Mouse (Mus musculus) kidney, postnatal 10 days (tissue): ENCODE measurements around the gene Tenm3.

Source experiments
- DNase-seq: peaks from one replicate; pipeline ENCODE4 v3.0.0; 2021; ENCODE audit warnings: mixed read lengths

Tenm3 gene

DNA sequence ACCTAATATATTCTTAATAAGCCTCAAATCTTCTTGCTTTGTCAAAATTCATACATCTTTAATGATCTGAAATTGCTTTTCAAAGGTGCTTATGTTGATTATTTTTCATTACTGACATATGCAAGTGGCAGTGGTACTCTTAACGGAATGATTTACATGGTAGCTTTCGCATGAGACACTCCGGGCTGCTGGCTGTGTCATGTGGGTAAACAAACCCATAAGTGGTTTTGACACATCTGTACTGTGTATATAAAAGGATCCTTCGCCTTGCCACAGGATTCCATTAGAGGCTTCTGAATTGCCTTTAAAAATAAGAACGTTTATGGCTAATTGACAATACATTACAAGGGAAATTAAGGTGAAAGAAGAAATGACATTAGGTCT, 529.8 kb downstream of the Tenm3 start:
- DNase-seq = no peak

GRCm38 (mm10) chr8:48313210-48313984, 530.4 kb downstream of the Tenm3 start:
- DNase-seq = peak; percentile 18

DNA sequence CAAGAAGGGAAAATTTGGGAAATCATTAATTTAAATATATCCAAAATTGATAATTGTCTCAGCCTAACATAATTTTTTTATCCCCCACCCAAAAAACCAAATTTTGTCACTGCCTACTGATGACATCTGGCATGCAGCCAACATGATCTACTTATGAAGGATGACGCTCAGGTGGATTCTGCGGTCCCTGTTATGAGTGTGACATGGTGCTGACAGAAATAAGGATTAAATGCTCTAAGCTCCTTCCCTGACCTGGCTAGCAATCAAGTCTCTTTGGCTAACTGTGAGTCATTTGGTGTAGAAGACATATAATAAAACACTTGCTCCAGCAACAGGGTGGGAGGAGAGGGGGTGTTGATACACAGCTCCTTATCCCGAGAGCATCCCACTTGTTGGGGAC, 532.0 kb downstream of the Tenm3 start:
- DNase-seq = no peak

- no peak for DNase-seq
Measured at GRCm38 (mm10) chr8:48310240-48310849, 533.4 kb downstream of the Tenm3 start.

DNA sequence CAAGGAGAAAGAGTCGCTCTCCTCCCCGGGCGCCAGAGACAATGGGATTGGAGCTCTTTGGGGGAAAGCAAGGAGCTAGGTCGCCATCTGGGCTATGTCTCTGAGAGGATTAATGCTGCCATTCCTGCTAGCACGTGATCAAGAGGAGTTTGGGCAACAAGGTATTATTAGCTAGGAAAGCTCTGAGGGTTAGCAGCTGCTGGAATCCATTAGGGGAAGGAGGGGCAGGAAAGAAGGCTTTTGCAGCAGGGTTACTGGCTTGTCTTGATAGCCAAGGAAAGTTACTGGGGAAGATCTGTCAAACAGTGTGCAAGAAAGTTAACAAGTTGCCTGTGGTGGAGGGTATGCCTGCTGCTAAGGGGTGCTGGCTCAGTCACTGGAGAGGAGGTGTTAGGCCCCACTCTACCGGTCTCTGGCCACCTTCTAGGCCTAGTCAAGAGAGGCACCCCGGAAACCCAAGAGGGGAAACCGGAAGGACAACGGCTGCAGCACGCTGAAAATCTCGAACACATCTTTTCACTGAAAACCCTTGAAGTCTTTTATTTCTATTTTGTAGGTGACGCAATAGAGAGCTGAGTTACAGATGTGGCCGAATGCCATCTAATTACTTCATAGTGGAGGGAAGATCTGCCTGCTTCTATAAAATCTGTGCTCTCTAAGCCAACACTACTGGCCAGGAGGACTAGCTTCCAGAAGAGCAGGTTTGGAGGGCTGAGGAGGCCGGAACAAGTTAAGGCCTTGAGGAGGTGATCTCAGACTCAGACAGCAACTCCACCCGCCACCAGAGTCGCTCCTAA, 534.4 kb downstream of the Tenm3 start:
- no peak for DNase-seq

GRCm38 (mm10) chr8:48304224-48304623, 539.5 kb downstream of the Tenm3 start:
- no peak for DNase-seq

DNA sequence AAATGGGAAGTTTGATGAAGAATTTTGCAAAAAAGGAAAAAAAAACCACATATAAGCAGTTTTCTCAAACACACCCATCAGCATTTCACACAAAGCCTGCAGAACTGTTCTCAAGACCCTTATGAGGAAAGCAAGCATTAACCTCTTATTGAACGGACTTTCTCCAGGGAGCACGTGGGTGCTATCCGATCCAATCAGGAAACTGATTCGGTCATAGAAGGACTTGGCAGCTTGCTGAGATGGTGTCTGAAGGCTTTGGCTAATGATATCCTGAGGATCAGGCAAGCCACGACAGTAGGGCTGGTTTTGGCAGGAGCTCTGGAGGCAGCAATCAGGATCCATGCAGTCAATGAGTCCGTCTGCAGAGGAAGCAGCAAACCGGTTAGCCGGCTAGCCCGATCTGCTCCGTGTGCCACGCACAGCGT, 543.1 kb downstream of the Tenm3 start:
- no peak for DNase-seq

GRCm38 (mm10) chr8:48300061-48300460, 543.7 kb downstream of the Tenm3 start:
- no peak for DNase-seq

DNA sequence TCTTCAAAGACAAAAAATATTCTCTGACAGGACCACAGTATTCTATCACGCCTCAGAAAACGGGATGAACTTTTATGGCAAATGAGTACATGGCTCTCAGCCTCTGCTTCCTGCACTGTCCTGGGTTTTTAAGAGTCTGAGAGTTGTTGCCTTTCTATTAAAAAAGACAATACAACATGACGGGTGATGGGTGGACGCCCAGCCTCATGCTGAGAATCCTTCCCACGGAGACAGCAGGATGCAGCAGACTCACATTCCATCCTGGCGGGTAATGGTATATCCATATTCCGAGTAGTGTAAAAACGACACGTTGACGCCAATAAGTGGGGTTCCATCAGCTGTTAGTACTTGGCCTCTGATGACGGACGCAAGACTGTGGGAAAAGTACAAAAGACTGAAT, 544.4 kb downstream of the Tenm3 start:
- no peak for DNase-seq

- DNase-seq = no peak
Measured at GRCm38 (mm10) chr8:48296371-48296770, 547.4 kb downstream of the Tenm3 start.

DNA sequence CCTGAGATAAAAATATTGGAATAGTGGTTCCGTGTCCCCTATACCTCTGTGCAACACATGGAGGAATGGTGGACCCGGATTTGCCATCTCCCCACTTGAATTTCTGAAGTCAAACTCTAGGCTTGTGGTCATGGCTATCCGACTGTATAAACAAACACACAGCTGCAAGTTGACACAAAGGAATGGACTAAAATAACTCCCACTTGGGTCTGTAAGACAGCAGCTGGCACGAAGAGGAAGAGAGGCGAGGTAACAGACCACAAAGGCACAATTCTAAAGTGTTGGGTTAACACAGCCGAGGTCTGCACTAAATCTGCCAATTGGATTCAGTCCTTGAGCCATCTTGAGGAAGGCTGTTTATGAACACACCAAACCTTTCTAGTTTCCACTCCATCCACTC, 548.2 kb downstream of the Tenm3 start:
- no peak for DNase-seq

DNA sequence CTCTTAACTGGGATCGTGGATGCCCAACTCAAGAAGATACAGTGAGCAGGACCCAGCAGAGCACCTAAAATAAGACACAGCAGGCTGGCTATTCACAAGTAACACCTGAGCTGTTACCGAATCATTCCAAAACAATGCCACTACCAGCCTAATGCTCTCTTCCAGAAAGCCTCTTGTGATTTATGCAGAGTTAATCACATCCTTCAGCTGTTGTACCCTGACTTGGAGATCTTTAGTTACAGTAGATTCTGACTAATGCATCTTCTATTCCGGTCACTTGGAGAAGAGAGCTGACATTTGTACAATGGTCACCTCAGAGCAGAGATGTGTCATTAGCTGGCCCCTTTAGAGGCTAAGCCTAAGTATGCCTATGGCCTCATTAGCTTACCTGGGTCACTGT, 550.0 kb downstream of the Tenm3 start:
- no peak for DNase-seq

GRCm38 (mm10) chr8:48285432-48285831, 558.3 kb downstream of the Tenm3 start:
- no peak for DNase-seq

DNA sequence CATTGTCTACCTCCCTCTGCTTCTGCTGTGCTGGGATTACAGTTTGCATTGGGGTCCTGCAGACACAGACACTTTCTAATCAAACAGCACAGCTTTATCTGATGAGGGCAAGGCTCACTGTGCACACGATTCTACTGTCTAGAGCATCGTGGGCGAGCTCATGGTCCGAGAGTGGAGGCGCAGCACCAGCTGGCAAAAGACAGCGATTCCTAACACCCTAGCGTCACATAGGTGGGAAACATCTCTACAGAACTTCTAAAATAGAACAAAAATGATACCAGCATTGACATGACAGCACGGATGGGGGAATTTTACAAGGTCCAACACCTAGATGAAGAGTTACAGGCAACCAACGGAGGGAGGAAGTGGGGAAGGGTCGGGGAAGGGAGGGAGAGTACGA, 561.9 kb downstream of the Tenm3 start:
- no peak for DNase-seq

DNA sequence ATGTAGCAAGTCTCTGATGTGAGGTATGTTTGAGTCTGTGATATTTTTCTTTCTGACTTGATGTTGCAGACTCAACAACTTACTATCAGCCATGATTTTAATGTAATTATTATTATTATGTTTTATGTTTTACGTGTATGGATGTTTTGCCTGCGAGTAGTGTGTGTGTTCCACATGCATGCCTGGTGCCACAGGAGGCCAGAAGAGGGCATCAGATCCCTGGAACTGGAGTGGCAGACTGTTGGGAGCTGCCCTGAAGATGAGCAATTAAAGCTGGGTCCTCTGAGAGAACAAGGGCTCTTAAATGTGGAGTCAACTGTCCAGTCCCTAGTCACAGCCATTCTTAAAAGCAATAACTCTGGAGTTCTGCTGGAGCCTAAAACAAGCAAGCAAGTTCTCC, 564.4 kb downstream of the Tenm3 start:
- no peak for DNase-seq

DNA sequence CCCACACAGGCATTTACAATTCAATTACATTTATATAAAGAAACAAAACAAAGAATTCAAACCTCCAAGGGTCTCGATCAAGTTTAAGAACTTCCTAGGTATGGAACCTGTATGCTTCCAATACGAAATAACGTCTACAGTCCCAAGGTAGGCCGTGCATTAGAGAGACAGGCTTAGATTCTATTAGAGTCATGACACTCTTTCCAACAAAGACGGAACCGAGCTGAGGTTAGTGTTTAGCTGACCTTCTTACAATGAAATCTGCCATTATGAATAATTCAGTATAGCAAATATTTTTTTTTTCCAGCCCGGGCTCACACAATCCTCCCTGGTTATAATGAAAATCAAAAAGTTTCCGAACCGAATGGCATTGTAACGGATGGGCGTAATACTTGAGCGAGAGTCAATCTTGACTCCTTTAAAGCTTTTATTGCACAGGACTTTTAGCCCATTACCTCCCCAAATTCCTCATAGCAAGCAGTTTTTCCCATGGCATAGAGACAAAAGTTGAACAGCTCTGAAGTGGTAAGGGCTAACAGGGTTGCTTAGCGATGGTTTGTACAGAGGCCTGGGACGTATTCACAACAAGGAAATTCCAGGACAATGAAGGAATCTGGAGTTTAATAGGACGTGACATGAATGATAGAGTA, 565.6 kb downstream of the Tenm3 start:
- DNase-seq = no peak

GRCm38 (mm10) chr8:48275066-48275465, 568.7 kb downstream of the Tenm3 start:
- no peak for DNase-seq

- no peak for DNase-seq
Measured at GRCm38 (mm10) chr8:48274566-48274965, 569.2 kb downstream of the Tenm3 start.

GRCm38 (mm10) chr8:48268638-48269037, 575.1 kb downstream of the Tenm3 start:
- no peak for DNase-seq

- DNase-seq = no peak
Measured at GRCm38 (mm10) chr8:48260265-48260664, 583.5 kb downstream of the Tenm3 start.

- no peak for DNase-seq
Measured at GRCm38 (mm10) chr8:48259832-48260231, 583.9 kb downstream of the Tenm3 start.

DNA sequence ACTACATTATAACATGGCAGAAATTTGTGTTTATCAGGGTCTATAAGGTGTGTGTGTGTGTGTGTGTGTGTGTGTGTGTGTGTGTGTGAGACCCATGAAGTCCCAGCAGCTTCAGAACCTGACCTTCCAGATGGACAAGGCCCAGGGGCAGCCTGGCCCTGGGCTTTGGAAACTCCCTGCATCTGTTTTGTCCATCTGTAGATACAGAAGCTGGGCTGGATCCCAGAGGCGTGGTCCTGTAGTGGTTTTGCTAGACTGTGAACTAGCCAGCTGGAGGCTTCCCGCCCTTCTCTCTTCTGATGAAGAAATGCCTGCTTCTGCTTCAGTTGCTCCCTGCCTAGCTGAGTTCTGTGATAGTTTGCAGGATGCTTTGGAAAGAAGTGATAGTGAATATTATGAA, 599.9 kb downstream of the Tenm3 start:
- DNase-seq = no peak

DNA sequence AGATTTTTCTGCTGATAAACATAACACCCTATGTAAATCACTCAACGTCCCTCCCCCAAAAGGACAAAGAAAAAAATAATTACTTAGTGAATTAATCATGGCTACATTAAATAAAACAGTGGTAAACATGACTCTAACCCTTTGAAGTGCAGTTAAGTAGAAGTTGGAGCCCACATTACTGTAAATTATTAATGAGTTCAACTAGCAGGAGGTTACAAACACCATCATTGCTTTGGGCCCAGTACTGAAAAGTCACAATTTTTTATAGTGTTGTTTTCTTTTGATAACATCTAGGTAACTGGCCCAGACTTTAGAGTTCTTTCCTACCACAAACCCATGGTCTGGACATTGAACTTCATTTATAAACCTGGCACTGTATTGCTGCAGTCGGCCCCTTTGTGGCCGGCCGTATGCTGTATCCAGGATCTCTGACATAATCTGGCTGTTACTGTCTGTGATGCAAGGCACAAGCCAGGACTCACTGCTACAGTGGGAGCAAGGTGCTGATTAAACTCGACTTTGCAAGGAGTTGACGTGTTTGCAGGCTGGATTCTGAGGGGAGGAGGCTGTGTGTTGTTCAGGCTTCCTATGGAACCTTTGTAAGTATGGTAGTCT, 602.7 kb downstream of the Tenm3 start:
- peak; percentile 32 for DNase-seq
